Comparison of ENCODE assay signal across 8 mouse cellular contexts in the genomic region with DNA sequence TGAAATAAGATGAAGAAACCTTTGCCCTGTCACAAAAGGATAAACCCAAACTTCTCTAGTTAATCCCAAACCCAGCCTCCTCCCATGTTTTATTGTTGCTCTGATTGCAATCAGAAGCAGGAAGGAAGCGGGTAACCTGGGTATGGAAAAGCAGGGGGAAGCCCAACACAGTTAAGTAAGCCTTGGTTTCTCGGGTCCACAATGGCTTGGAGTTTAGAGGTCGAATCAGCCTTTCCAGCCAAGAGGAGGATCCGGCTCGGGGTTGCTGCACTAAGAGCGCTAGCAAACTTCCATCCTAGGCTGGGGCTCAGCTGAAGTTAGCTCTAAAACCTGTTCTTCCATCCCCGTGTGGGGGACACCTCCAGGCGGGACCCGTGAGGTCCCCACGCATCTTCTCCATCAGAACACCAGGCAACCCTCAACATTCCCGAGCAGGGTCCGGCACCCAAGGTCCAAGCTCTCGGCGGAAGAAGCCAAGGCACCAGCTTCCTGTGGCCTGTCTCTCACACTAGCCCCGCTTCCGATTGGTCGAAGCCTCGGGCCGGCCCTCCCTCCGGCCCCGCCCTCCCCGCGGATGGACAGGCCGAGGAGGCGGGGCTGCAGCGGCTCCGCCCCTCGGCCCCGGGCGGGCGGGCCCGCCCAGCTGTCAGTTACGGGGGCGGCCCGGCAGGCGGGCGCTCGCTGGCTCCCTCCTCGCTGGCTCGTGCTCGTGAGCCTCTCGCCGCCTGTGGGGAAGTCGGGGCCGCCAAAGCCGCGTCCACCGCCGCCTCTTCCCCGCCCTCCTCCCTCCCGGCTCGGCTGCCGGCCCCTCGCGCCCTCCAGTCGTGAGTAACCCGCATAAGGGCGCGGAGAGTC. TPM values are rescaled to one million over a fixed set of nuclear protein-coding genes. Genes with fewer than 3 reads are reported as not detected.
A peak's percentile ranks its signal among the peaks of the same experiment; 100 is the strongest.
DNase-seq lines count a peak whose midpoint lies in the region; ATAC-seq and TF ChIP-seq lines count a peak whose summit lies in the region.

Gene Eea1 (plus strand): TSS at position 605 of the 855 bp plus-strand sequence.

- H3K4me2 ChIP-seq in intestine, postnatal 0 days (replicated peaks; ENCODE audit: low read depth): peak within 1 kb of the TSS; percentile 81

- intact Hi-C loops in left cerebral cortex, postnatal 36 days (cut with DNase I): no loop called here

- H3K27ac ChIP-seq in embryonic facial prominence, embryonic 10.5 days (replicated peaks): peak within 1 kb of the TSS; percentile 91
- peak within 1 kb of the TSS; percentile 86 for H3K27ac ChIP-seq in intestine, postnatal 0 days (ENCODE audit: low read depth, low read length)
- H3K27ac ChIP-seq in midbrain, embryonic 10.5 days (replicated peaks): peak within 1 kb of the TSS; percentile 90

- TF ChIP-seq CTCF in intestine, postnatal 0 days (IDR thresholded peaks at IDR 0.05; ENCODE audit: low read depth): peak; percentile 22; the same call in 1 of the 2 replicates

- no peaks in the 10 kb centered on the region for H3K9me3 ChIP-seq in embryonic facial prominence, embryonic 10.5 days
- H3K9me3 ChIP-seq in intestine, postnatal 0 days (ENCODE audit: control insufficient read depth): no peaks in the 10 kb centered on the region
- no peaks in the 10 kb centered on the region for H3K9me3 ChIP-seq in midbrain, embryonic 10.5 days (replicated peaks)

- H3K4me3 ChIP-seq in embryonic facial prominence, embryonic 10.5 days: peak within 1 kb of the TSS; percentile 73
- peak within 1 kb of the TSS; percentile 81 for H3K4me3 ChIP-seq in intestine, postnatal 0 days (ENCODE audit: low read depth, low read length)
- H3K4me3 ChIP-seq in midbrain, embryonic 10.5 days: peak within 1 kb of the TSS; percentile 84

- H3K9ac ChIP-seq in intestine, postnatal 0 days (ENCODE audit: low read depth, low read length): peak within 1 kb of the TSS; percentile 82

- peaks cover 19% of the 10 kb centered on the region for H3K4me1 ChIP-seq in embryonic facial prominence, embryonic 10.5 days
- H3K4me1 ChIP-seq in intestine, postnatal 0 days (replicated peaks; ENCODE audit: control insufficient read depth, insufficient read depth, low read length): no peaks in the 10 kb centered on the region
- peaks cover 19% of the 10 kb centered on the region for H3K4me1 ChIP-seq in midbrain, embryonic 10.5 days

- DNase-seq in adrenal gland, postnatal 14 days: peak; percentile 97
- DNase-seq in embryonic facial prominence, embryonic 10.5 days (ENCODE audit: low spot score): peak; percentile 96
- peak; percentile 86 to 91 for DNase-seq in left cerebral cortex, postnatal 36 days (ENCODE audit: low spot score in 2 of 2)
- DNase-seq in midbrain, embryonic 10.5 days (ENCODE audit: low spot score): peak; percentile 94
- DNase-seq in right cerebral cortex, postnatal 36 days (ENCODE audit: low spot score in 2 of 2): peak; percentile 87 to 91
- peak; percentile 94 for DNase-seq in yolk sac, embryonic 10.5 days (ENCODE audit: low spot score)

- WGBS in embryonic facial prominence, embryonic 10.5 days: under 1% methylated on average over 59 of the region's 59 CpGs
- under 1% methylated on average over 54 of the region's 59 CpGs for WGBS in intestine, postnatal 0 days
- WGBS in midbrain, embryonic 10.5 days: 1% methylated on average over 56 of the region's 59 CpGs

- H3K27me3 ChIP-seq in embryonic facial prominence, embryonic 10.5 days (replicated peaks; ENCODE audit: low read depth, poor library complexity, severe bottlenecking): no peaks in the 10 kb centered on the region
- no peaks in the 10 kb centered on the region for H3K27me3 ChIP-seq in intestine, postnatal 0 days (replicated peaks; ENCODE audit: control insufficient read depth, insufficient read depth, low read length)
- H3K27me3 ChIP-seq in midbrain, embryonic 10.5 days (ENCODE audit: low read depth, poor library complexity, severe bottlenecking): no peaks in the 10 kb centered on the region

- 0 out of 2 replicates have a peak, but pooled peaks cover 3% of the 10 kb centered on the region for H3K36me3 ChIP-seq in embryonic facial prominence, embryonic 10.5 days (replicated peaks)
- H3K36me3 ChIP-seq in intestine, postnatal 0 days (ENCODE audit: control insufficient read depth, insufficient read depth): no peaks in the 10 kb centered on the region
- no peaks in the 10 kb centered on the region for H3K36me3 ChIP-seq in midbrain, embryonic 10.5 days

- peak; percentile 88 for ATAC-seq in granulocyte monocyte progenitor cell, adult 5-6 weeks (replicated peaks; ENCODE audit: poor library complexity, severe bottlenecking)
- peak; percentile 98 for ATAC-seq in intestine, postnatal 0 days

RNA-seq across cellular contexts. Expression of gene Eea1, which starts in this region (rescaled TPM):
- 31.7 and 33.1 TPM in 2 replicates for total RNA-seq in adrenal gland, postnatal 14 days (2021)
- 9.0 and 10.2 TPM in 2 replicates for polyA plus RNA-seq in embryonic facial prominence, embryonic 10.5 days (2016; fragmentation: Nextera tagmentation; extraction: Ambion mirVana)
- 18.9 and 24.7 TPM in 2 replicates for total RNA-seq in granulocyte monocyte progenitor cell, adult 5-6 weeks (2014; fragmentation: Nextera tagmentation)
- total RNA-seq in granulocyte monocyte progenitor cell, adult 5-6 weeks (2017): 28.0 and 28.8 TPM in 2 replicates
- 20.6 and 21.3 TPM in 2 replicates for polyA plus RNA-seq in intestine, postnatal 0 days (2015; fragmentation: Nextera tagmentation; extraction: Ambion mirVana)
- 10 to 100 TPM; 31.7 to 34.0 TPM for total RNA-seq in left cerebral cortex, postnatal 36 days (2021)
- polyA plus RNA-seq in midbrain, embryonic 10.5 days (2016; fragmentation: Nextera tagmentation; extraction: Ambion mirVana): 10.1 and 11.4 TPM in 2 replicates

Comparison
In these comparisons a context has a peak if more than half of its experiments do, and no peak if none do; other contexts are left out.
1. Peak in every context shown above with its lines: DNase-seq, ATAC-seq, H3K4me3 ChIP-seq and H3K27ac ChIP-seq.